Mouse (Mus musculus): ENCODE results near the gene Rab7b.

GRCm38 (mm10) chr1:131726586-131726985 is 38.1 kb downstream of the Rab7b start:
- TF ChIP-seq CTCF (IDR thresholded peaks at IDR 0.05; ENCODE audit: extremely low read depth, insufficient read depth, insufficient read length, insufficient replicate concordance) = no peak
- no peak for TF ChIP-seq POLR2A (IDR thresholded peaks at IDR 0.05; ENCODE audit: low read depth, low read length)
